Mouse (Mus musculus) E14TG2a.4 (cell line): ENCODE results near the gene Med13l.

Experiments
- H3K27me3 ChIP-seq: 2 replicates; pipeline ENCODE4 v1.6.1; 2014; ENCODE audit warnings: low read length, control low read depth; ENCODE audit not compliant: insufficient read depth
- H3K36me3 ChIP-seq: 2 replicates; pipeline ENCODE4 v1.6.1; 2014; ENCODE audit warnings: low read length, control low read depth; ENCODE audit not compliant: insufficient read depth
- H3K4me1 ChIP-seq: replicated peaks from 2 replicates; pipeline ENCODE4 v1.6.1; 2014; ENCODE audit warnings: low read depth, low read length, control low read depth
- H3K4me3 ChIP-seq: replicated peaks from 2 replicates; pipeline ENCODE4 v1.5.1; 2014; ENCODE audit warnings: mild to moderate bottlenecking, low read length
- H3K9me3 ChIP-seq: 2 replicates; pipeline ENCODE4 v1.6.1; 2014; ENCODE audit warnings: low read length, control low read depth
- CTCF ChIP-seq: conservative IDR thresholded peaks from 2 replicates; pipeline ENCODE4 v1.5.1; 2014; ENCODE audit warnings: low read length
- NANOG ChIP-seq: IDR thresholded peaks from 2 replicates; pipeline ENCODE4 v1.6.1; 2014; ENCODE audit warnings: borderline replicate concordance, low read length, mixed read lengths
- POU5F1 ChIP-seq: IDR thresholded peaks from 2 replicates; pipeline ENCODE4 v1.6.1; 2014; ENCODE audit warnings: low read length, borderline replicate concordance

Gene Med13l

GRCm38 (mm10) chr5:118682007-118682406 lies 121.5 kb downstream of the Med13l start:
- TF ChIP-seq POU5F1 = no peak
- no peak for TF ChIP-seq NANOG
- no peak for TF ChIP-seq CTCF
- H3K4me1 ChIP-seq = peaks cover 47% of the 10 kb centered on the region
- no peaks in the 10 kb centered on the region for H3K27me3 ChIP-seq

GRCm38 (mm10) chr5:118685145-118685544 lies 124.7 kb downstream of the Med13l start:
- Histone ChIP-seq H3K27me3 (no peaks in the 10 kb centered on the region), H3K36me3 (peaks cover 43% of the 10 kb centered on the region), H3K4me3 (no peak overlapping the region), H3K9me3 (no peaks in the 10 kb centered on the region), H3K4me1 (peaks cover 56% of the 10 kb centered on the region)
- TF ChIP-seq NANOG (no peak), POU5F1 (no peak), CTCF (no peak)

More at GRCm38 (mm10) chr5:118682007-118682406, 121.5 kb downstream of the Med13l start:
- no peaks in the 10 kb centered on the region for H3K9me3 ChIP-seq
- H3K4me3 ChIP-seq = no peak overlapping the region
- H3K36me3 ChIP-seq = peaks cover 61% of the 10 kb centered on the region

GRCm38 (mm10) chr5:118686021-118686420 lies 125.5 kb downstream of the Med13l start:
- Histone ChIP-seq H3K9me3 (no peaks in the 10 kb centered on the region), H3K36me3 (peaks cover 35% of the 10 kb centered on the region), H3K27me3 (no peaks in the 10 kb centered on the region), H3K4me3 (no peak overlapping the region), H3K4me1 (peaks cover 56% of the 10 kb centered on the region)
- TF ChIP-seq POU5F1 (no peak), CTCF (no peak), NANOG (no peak)

GRCm38 (mm10) chr5:118688886-118689835 lies 128.7 kb downstream of the Med13l start:
- Histone ChIP-seq H3K4me3 (no peak overlapping the region), H3K4me1 (peaks cover 78% of the 10 kb centered on the region), H3K27me3 (no peaks in the 10 kb centered on the region), H3K9me3 (no peaks in the 10 kb centered on the region), H3K36me3 (peaks cover 33% of the 10 kb centered on the region)
- TF ChIP-seq CTCF (no peak), POU5F1 (no peak), NANOG (no peak)

GRCm38 (mm10) chr5:118691025-118691709 lies 130.7 kb downstream of the Med13l start:
- TF ChIP-seq CTCF (no peak), POU5F1 (no peak), NANOG (no peak)
- H3K4me1 ChIP-seq = peaks cover 67% of the 10 kb centered on the region

GRCm38 (mm10) chr5:118691710-118692040 lies 131.2 kb downstream of the Med13l start:
- Histone ChIP-seq H3K27me3 (no peaks in the 10 kb centered on the region), H3K4me3 (no peak overlapping the region), H3K9me3 (peaks cover 8% of the 10 kb centered on the region; the same call in 1 of the 2 replicates), H3K4me1 (peaks cover 67% of the 10 kb centered on the region), H3K36me3 (peaks cover 35% of the 10 kb centered on the region)
- TF ChIP-seq POU5F1 (no peak), CTCF (no peak), NANOG (no peak)

More at GRCm38 (mm10) chr5:118691025-118691709, 130.7 kb downstream of the Med13l start:
- Histone ChIP-seq H3K27me3 (no peaks in the 10 kb centered on the region), H3K9me3 (peaks cover 7% of the 10 kb centered on the region; the same call in 1 of the 2 replicates), H3K4me3 (no peak overlapping the region), H3K36me3 (peaks cover 30% of the 10 kb centered on the region)

- no peak overlapping the region for H3K4me3 ChIP-seq
- H3K9me3 ChIP-seq = peaks cover 8% of the 10 kb centered on the region; the same call in 1 of the 2 replicates
- peaks cover 32% of the 10 kb centered on the region for H3K36me3 ChIP-seq
- H3K4me1 ChIP-seq = peaks cover 48% of the 10 kb centered on the region
- H3K27me3 ChIP-seq = no peaks in the 10 kb centered on the region
- TF ChIP-seq CTCF = no peak
- no peak for TF ChIP-seq NANOG
- no peak for TF ChIP-seq POU5F1
Observed at GRCm38 (mm10) chr5:118693996-118694395, 133.5 kb downstream of the Med13l start.

GRCm38 (mm10) chr5:118697073-118697472 lies 136.6 kb downstream of the Med13l start:
- peaks cover 42% of the 10 kb centered on the region for H3K4me1 ChIP-seq
- H3K9me3 ChIP-seq = peaks cover 8% of the 10 kb centered on the region; the same call in 1 of the 2 replicates
- H3K4me3 ChIP-seq = no peak overlapping the region
- H3K36me3 ChIP-seq = peaks cover 22% of the 10 kb centered on the region
- TF ChIP-seq POU5F1 = no peak
- TF ChIP-seq NANOG = no peak
- no peak for TF ChIP-seq CTCF
- no peaks in the 10 kb centered on the region for H3K27me3 ChIP-seq
